15 mouse cellular contexts compared by ENCODE assay signal in the genomic region with DNA sequence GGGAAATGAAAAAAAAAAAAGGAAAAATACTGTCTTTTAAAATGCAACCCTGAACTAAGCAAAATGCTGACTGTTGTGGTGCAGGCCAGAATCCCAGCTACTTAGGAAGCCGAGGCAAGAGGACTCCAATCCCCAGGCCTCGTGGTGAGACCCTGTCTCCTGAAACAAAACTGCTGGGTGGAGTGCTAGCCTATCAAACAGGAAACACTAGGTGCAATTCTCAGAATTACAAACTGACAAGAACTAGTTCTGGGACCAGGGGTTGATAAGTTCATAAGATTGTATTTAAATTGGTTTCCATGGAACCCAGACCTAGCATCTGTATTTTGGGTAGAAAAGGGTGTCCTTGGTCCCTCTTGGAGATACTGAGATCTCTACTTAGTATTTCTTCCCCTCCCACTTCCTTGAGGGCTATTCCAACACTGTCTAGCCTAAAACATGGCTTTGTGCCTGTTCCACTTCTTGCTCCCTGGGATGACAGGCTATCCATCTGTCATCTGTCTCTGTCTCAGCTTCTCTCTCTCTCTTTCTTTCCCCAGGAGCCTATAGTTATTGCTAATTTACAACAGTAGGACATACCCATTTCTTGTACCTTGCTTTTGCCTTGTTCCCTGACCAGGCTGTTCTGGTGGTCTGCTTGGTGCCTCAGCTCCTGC. TPM values are rescaled to one million over a fixed set of nuclear protein-coding genes. Genes with fewer than 3 reads are reported as not detected.
DNase-seq lines count a peak whose midpoint lies in the region; ATAC-seq lines count a peak whose summit lies in the region.
"Had no signal": no experiment of that assay in that cellular context is flagged by ENCODE, and none has a peak within 500 bp of the region (broad histone marks: within the 10 kb centered on the region; RNA-seq: fewer than 3 reads in every experiment).

No protein-coding gene starts in this region.

- no peak for DNase-seq in cerebellum, postnatal 4 days (ENCODE audit: low spot score in 2 of 2)
- DNase-seq in cerebellum, adult 9-10 months = peak; percentile 74
- peak; percentile 9 for DNase-seq in liver
- no peak for DNase-seq in layer of hippocampus, adult 9-10 months (ENCODE audit: low spot score)
- DNase-seq in layer of hippocampus, postnatal 25 days (ENCODE audit: extremely low spot score in 1 of 2, low spot score in 1 of 2) = no peak
- no peak for DNase-seq in thymus, postnatal 0 days (ENCODE audit: low spot score)
- DNase-seq: adrenal gland, adult 2 months; heart, postnatal 14 days; kidney, adult 9 months; kidney, postnatal 25 days; lung, postnatal 10 days had no signal

- peak; percentile 50 for ATAC-seq in cerebellum, adult (ENCODE audit: insufficient number of reproducible peaks, low FRiP score, low TSS enrichment)
- peak; percentile 74; the same call in 1 of the 2 replicates for ATAC-seq in megakaryocyte-erythroid progenitor cell, adult 5-6 weeks (replicated peaks; ENCODE audit: low FRiP score, low TSS enrichment, poor library complexity, severe bottlenecking)
- ATAC-seq: intestine, embryonic 15.5 days; midbrain, embryonic 15.5 days had no signal

RNA-seq across cellular contexts. Expression of a gene that starts 24.5 kb away (rescaled TPM):
- total RNA-seq in megakaryocyte-erythroid progenitor cell, adult 5-6 weeks (2014; fragmentation: Nextera tagmentation) = 49.8 and 51.1 TPM in 2 replicates
- total RNA-seq in megakaryocyte-erythroid progenitor cell, adult 5-6 weeks (2017) = 98.2 and 314 TPM in 2 replicates
- total RNA-seq in layer of hippocampus, postnatal 25 days (2021) = 10 to 100 TPM; 18.6 to 18.8 TPM
- 98.3 and 115 TPM in 2 replicates for polyA plus RNA-seq in thymus, postnatal 0 days (2015; fragmentation: Nextera tagmentation; extraction: Ambion mirVana)

Comparison
In these comparisons a context has a peak if more than half of its experiments do, and no peak if none do; other contexts are left out.
1. DNase-seq: peak in cerebellum, adult 9-10 months (single experiment) and liver (single experiment); none in cerebellum, postnatal 4 days (0 of 2), layer of hippocampus, adult 9-10 months (single experiment), layer of hippocampus, postnatal 25 days (0 of 2) and thymus, postnatal 0 days (single experiment).